Mouse (Mus musculus): ENCODE results near the gene Tcstv1.
"Not testable (repeated sequence)": the region's sequence is repeated elsewhere in the genome, so short reads cannot be mapped to it uniquely, and the experiment has no call there.

DNA sequence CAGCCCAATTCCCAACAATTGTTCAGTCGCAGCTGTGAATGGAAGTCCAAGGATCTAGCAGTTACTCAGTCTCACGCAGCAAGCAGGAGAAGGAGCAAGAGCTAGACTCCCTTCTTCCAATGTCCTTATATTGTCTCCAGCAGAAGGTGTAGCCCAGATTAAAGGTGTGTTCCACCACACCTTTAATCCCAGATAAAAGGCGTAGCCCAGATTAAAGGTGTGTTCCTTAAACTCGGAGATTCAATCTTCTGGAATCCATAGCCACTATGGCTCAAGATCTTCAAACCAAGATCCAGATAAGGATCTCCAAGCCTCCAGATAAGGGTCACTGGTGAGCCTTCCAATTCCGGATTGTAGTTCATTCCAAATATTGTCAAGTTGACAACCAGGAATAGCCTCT lies 34.6 kb upstream of the Tcstv1 start, which contains the start of gene Gm21761:
- not testable (repeated sequence) for TF ChIP-seq SMC3 (IDR thresholded peaks at IDR 0.05; ENCODE audit: low read depth, low read length); ELF1 (IDR thresholded peaks at IDR 0.05; ENCODE audit: low read depth, low read length); JUND (IDR thresholded peaks at IDR 0.05; ENCODE audit: low read depth, low read length); CTCF (IDR thresholded peaks at IDR 0.05 in 2 of 3, conservative IDR thresholded peaks at IDR 0.05 in 1 of 3; ENCODE audit: control insufficient read depth in 1 of 3, insufficient read depth in 1 of 3, low read depth in 2 of 3, low read length in 3 of 3, poor library complexity in 1 of 3, severe bottlenecking in 1 of 3); ZMIZ1 (IDR thresholded peaks at IDR 0.05; ENCODE audit: low read depth, low read length)
